ENCODE assay signal across 9 mouse cellular contexts in the genomic region with DNA sequence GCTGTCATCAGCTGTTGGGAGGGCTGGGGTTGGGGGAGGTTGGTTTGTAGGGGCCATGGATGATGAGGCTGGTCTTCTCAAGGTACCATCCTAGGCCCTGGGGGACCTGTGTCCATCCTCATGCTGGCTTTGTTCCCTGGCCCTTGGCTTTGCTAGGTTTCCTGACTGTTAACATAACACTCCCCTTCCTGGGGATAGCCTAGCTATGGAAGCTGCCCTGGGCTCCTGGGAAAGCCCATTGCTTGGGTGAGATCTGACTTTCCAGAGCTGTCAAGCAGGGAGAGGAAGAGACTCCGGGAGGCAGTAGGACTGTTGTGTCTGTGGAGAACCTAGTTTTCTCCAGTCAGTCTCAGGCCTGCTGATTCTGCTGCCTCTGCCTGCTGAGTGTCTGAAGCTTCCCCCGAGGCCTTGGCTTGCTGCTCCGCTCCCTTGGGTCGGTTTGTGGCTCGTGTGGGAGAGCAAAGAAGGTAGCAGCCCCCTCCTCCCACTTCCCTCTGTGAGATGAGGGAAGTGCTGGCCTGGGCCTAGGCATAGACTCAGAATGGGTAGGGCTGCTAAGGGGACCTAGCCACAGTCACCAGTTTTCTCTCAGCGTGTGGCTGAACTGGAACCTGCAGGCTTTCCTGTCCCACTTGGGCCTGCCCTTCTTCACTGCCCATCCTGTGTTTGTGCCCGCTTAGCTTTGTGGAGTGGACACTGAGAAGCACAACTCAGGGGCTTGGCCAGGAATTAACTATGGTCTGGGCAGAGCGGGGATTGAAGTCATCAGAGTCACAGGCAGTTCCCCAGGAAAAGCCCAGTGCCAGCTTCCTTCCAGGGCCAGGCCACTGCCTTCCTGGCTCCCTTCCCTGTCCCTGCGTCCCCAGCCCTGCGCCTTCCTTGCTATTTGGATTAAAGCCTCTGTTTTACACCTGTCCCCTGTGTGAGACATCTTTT. TPM values are rescaled to one million over a fixed set of nuclear protein-coding genes. Genes with fewer than 3 reads are reported as not detected.
DNase-seq lines count a peak whose midpoint lies in the region; ATAC-seq lines count a peak whose summit lies in the region.
"Had no signal": no experiment of that assay in that cellular context is flagged by ENCODE, and none has a peak within 500 bp of the region (broad histone marks: within the 10 kb centered on the region; RNA-seq: fewer than 3 reads in every experiment).

No protein-coding gene starts in this region.

- H3K4me1 ChIP-seq in heart, embryonic 10.5 days: peaks cover 58% of the 10 kb centered on the region
- H3K4me1 ChIP-seq in embryonic facial prominence, embryonic 15.5 days: peaks cover 39% of the 10 kb centered on the region
- H3K4me1 ChIP-seq in lung, embryonic 15.5 days: peaks cover 51% of the 10 kb centered on the region

- peaks cover 4% of the 10 kb centered on the region; the same call in 1 of the 2 replicates for H3K9me3 ChIP-seq in heart, embryonic 10.5 days
- peaks cover 7% of the 10 kb centered on the region; the same call in 1 of the 2 replicates for H3K9me3 ChIP-seq in embryonic facial prominence, embryonic 15.5 days (replicated peaks)
- H3K9me3 ChIP-seq in lung, embryonic 15.5 days: no peaks in the 10 kb centered on the region

- no peak overlapping the region for H3K4me3 ChIP-seq in heart, embryonic 10.5 days
- no peak overlapping the region for H3K4me3 ChIP-seq in embryonic facial prominence, embryonic 15.5 days (replicated peaks)
- no peak overlapping the region for H3K4me3 ChIP-seq in lung, embryonic 15.5 days

- no peak for DNase-seq in heart, embryonic 10.5 days (ENCODE audit: low spot score)
- no peak for DNase-seq in heart, postnatal 14 days
- DNase-seq in cerebellum, adult 9-10 months: peak; percentile 62
- no peak for DNase-seq in c-Kit-positive CD71-positive TER-119-positive erythroid progenitor cells, embryonic 14.5 days (ENCODE audit: low spot score)
- DNase-seq in gastrocnemius, postnatal 10 days: no peak

- no peak overlapping the region for H3K4me2 ChIP-seq in embryonic facial prominence, embryonic 15.5 days (replicated peaks)
- H3K4me2 ChIP-seq in lung, embryonic 15.5 days: no peak overlapping the region

- 71% methylated on average over 10 of the region's 10 CpGs for WGBS in heart, embryonic 10.5 days
- 74% methylated on average over 10 of the region's 10 CpGs for WGBS in embryonic facial prominence, embryonic 15.5 days
- 72% methylated on average over 10 of the region's 10 CpGs for WGBS in lung, embryonic 15.5 days

- peaks cover 83% of the 10 kb centered on the region for H3K36me3 ChIP-seq in heart, embryonic 10.5 days
- H3K36me3 ChIP-seq in embryonic facial prominence, embryonic 15.5 days: peaks cover 44% of the 10 kb centered on the region
- H3K36me3 ChIP-seq in lung, embryonic 15.5 days: peaks cover 56% of the 10 kb centered on the region

- H3K9ac ChIP-seq in embryonic facial prominence, embryonic 15.5 days: no peak overlapping the region
- no peak overlapping the region for H3K9ac ChIP-seq in lung, embryonic 15.5 days

- H3K27me3 ChIP-seq in heart, embryonic 10.5 days (ENCODE audit: insufficient read depth, poor library complexity, severe bottlenecking): no peaks in the 10 kb centered on the region
- no peaks in the 10 kb centered on the region for H3K27me3 ChIP-seq in embryonic facial prominence, embryonic 15.5 days
- H3K27me3 ChIP-seq in lung, embryonic 15.5 days: no peaks in the 10 kb centered on the region
- H3K27me3 ChIP-seq: Patski had no signal

- peak overlapping the region; percentile 93 for H3K27ac ChIP-seq in heart, embryonic 10.5 days
- peak overlapping the region; percentile 31 for H3K27ac ChIP-seq in embryonic facial prominence, embryonic 15.5 days (replicated peaks)
- peak overlapping the region; percentile 58 for H3K27ac ChIP-seq in lung, embryonic 15.5 days

- intact Hi-C loops in heart, postnatal 14 days (cut with DNase I): no loop called here

- no peak for ATAC-seq in embryonic facial prominence, embryonic 15.5 days (ENCODE audit: insufficient number of reproducible peaks, low FRiP score, low TSS enrichment, low read depth)
- no peak for ATAC-seq in lung, embryonic 15.5 days (ENCODE audit: borderline replicate concordance, extremely low read depth, low FRiP score, low TSS enrichment)
- ATAC-seq in granulocyte monocyte progenitor cell, adult 5-6 weeks (replicated peaks; ENCODE audit: poor library complexity, severe bottlenecking): no peak
- ATAC-seq: Patski had no signal

RNA-seq across cellular contexts. Expression of gene Ier5l, which starts 26.9 kb away (rescaled TPM):
- 1.00 and 2.2 TPM in 2 replicates for polyA plus RNA-seq in heart, embryonic 10.5 days (2016; fragmentation: Nextera tagmentation; extraction: Ambion mirVana)
- total RNA-seq in heart, postnatal 14 days (2021): 1 to 10 TPM; 5.8 to 6.3 TPM
- 2.2 and 3.0 TPM in 2 replicates for polyA plus RNA-seq in embryonic facial prominence, embryonic 15.5 days (2015; fragmentation: Nextera tagmentation; extraction: Ambion mirVana)
- 2.0 and 2.8 TPM in 2 replicates for polyA plus RNA-seq in lung, embryonic 15.5 days (2015; fragmentation: Nextera tagmentation; extraction: Ambion mirVana)
- total RNA-seq in granulocyte monocyte progenitor cell, adult 5-6 weeks (2014; fragmentation: Nextera tagmentation): not detected in 2 replicates
- 0.56 and 3.2 TPM in 2 replicates for total RNA-seq in granulocyte monocyte progenitor cell, adult 5-6 weeks (2017)
- 1 to 10 TPM; 4.8 to 7.4 TPM for total RNA-seq in gastrocnemius, postnatal 10 days (2021)

RNA-seq across cellular contexts. Expression of gene Ptpa, which starts 31.3 kb away (rescaled TPM):
- polyA plus RNA-seq in heart, embryonic 10.5 days (2016; fragmentation: Nextera tagmentation; extraction: Ambion mirVana): 129 and 140 TPM in 2 replicates
- total RNA-seq in heart, postnatal 14 days (2021): 100 to 1,000 TPM in 1 of 2 experiments, 10 to 100 TPM in 1; 99.1 to 109 TPM
- 146 and 154 TPM in 2 replicates for polyA plus RNA-seq in embryonic facial prominence, embryonic 15.5 days (2015; fragmentation: Nextera tagmentation; extraction: Ambion mirVana)
- polyA plus RNA-seq in lung, embryonic 15.5 days (2015; fragmentation: Nextera tagmentation; extraction: Ambion mirVana): 164 and 165 TPM in 2 replicates
- total RNA-seq in granulocyte monocyte progenitor cell, adult 5-6 weeks (2014; fragmentation: Nextera tagmentation): 127 and 167 TPM in 2 replicates
- 58.5 and 61.0 TPM in 2 replicates for total RNA-seq in granulocyte monocyte progenitor cell, adult 5-6 weeks (2017)
- total RNA-seq in gastrocnemius, postnatal 10 days (2021): 100 to 1,000 TPM in 1 of 2 experiments, 10 to 100 TPM in 1; 95.1 to 101 TPM

RNA-seq across cellular contexts. Expression of gene Crat, which starts 31.5 kb away (rescaled TPM):
- 36.1 and 55.2 TPM in 2 replicates for polyA plus RNA-seq in heart, embryonic 10.5 days (2016; fragmentation: Nextera tagmentation; extraction: Ambion mirVana)
- 100 to 1,000 TPM; 441 to 477 TPM for total RNA-seq in heart, postnatal 14 days (2021)
- 29.4 and 32.1 TPM in 2 replicates for polyA plus RNA-seq in embryonic facial prominence, embryonic 15.5 days (2015; fragmentation: Nextera tagmentation; extraction: Ambion mirVana)
- 32.0 and 34.1 TPM in 2 replicates for polyA plus RNA-seq in lung, embryonic 15.5 days (2015; fragmentation: Nextera tagmentation; extraction: Ambion mirVana)
- total RNA-seq in granulocyte monocyte progenitor cell, adult 5-6 weeks (2014; fragmentation: Nextera tagmentation): 18.1 and 35.3 TPM in 2 replicates
- 7.1 and 14.7 TPM in 2 replicates for total RNA-seq in granulocyte monocyte progenitor cell, adult 5-6 weeks (2017)
- total RNA-seq in gastrocnemius, postnatal 10 days (2021): 100 to 1,000 TPM; 228 to 262 TPM

RNA-seq across cellular contexts. Expression of gene Dolpp1, which starts 55.1 kb away (rescaled TPM):
- 29.9 and 36.1 TPM in 2 replicates for polyA plus RNA-seq in heart, embryonic 10.5 days (2016; fragmentation: Nextera tagmentation; extraction: Ambion mirVana)
- total RNA-seq in heart, postnatal 14 days (2021): 10 to 100 TPM; 11.4 to 12.1 TPM
- 34.6 and 34.7 TPM in 2 replicates for polyA plus RNA-seq in embryonic facial prominence, embryonic 15.5 days (2015; fragmentation: Nextera tagmentation; extraction: Ambion mirVana)
- polyA plus RNA-seq in lung, embryonic 15.5 days (2015; fragmentation: Nextera tagmentation; extraction: Ambion mirVana): 37.7 and 46.9 TPM in 2 replicates
- total RNA-seq in granulocyte monocyte progenitor cell, adult 5-6 weeks (2014; fragmentation: Nextera tagmentation): 13.4 and 17.5 TPM in 2 replicates
- 19.1 and 29.6 TPM in 2 replicates for total RNA-seq in granulocyte monocyte progenitor cell, adult 5-6 weeks (2017)
- 10 to 100 TPM; 10.9 to 14.3 TPM for total RNA-seq in gastrocnemius, postnatal 10 days (2021)

Comparison
In these comparisons a context has a peak if more than half of its experiments do, and no peak if none do; other contexts are left out.
1. H3K27ac ChIP-seq: peak in every context shown above with its lines; median percentile 93 in heart, embryonic 10.5 days; 58 in lung, embryonic 15.5 days; 31 in embryonic facial prominence, embryonic 15.5 days.
2. RNA of gene Crat, which starts 31.5 kb away (total RNA-seq): 441 to 477 TPM in heart, postnatal 14 days and 228 to 262 TPM in gastrocnemius, postnatal 10 days; 7.1 to 35.3 TPM in granulocyte monocyte progenitor cell, adult 5-6 weeks; every median in the first group is over 4 times any median in the second.